Mouse (Mus musculus) megakaryocyte-erythroid progenitor cell, adult 5-6 weeks (primary cell): ENCODE data around the gene Anxa6. TPM values are rescaled to one million over a fixed set of nuclear protein-coding genes. Genes with fewer than 3 reads are reported as not detected.

Source experiments
- ATAC-seq: replicated peaks from 2 replicates; pipeline ENCODE4 v1.8.0; 2016; ENCODE audit warnings: mild to moderate bottlenecking, inconsistent platforms; ENCODE audit not compliant: severe bottlenecking, poor library complexity, low FRiP score, low TSS enrichment
- total RNA-seq, 2 experiments: library from RNA; stranded (forward) in 1 of 2; stranded (reverse) in 1 of 2; fragments of 200-1000, 215-1000 nt in 1 of 2; fragments of >200 nt in 1 of 2; fragmentation: Nextera tagmentation in 1 of 2; gene quantifications; 2 replicates each; pipeline ENCODE4 v1.2.3; 2014 to 2017

Anxa6 gene
- total RNA-seq, 2 experiments from 2014 or later = 18.3 to 26.7 TPM

GRCm38 (mm10) chr11:55032286-55032685 lies 959 bp downstream of the Anxa6 start:
- no peak for ATAC-seq

DNA sequence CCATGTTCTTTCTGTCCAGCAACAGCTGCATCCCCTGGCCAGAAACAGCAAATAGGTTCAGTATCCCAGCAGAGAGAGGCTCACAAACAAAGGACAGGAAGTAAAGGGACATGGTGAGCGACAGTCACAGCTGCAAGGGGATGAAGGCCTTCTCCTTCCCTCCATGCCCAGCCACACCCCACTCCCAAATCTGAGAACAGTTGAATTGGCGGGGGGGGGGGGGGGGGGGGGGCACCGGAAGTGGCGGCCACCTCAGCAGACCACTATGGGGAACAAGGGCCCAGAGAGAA lies 1.3 kb downstream of the Anxa6 start:
- ATAC-seq = no peak

DNA sequence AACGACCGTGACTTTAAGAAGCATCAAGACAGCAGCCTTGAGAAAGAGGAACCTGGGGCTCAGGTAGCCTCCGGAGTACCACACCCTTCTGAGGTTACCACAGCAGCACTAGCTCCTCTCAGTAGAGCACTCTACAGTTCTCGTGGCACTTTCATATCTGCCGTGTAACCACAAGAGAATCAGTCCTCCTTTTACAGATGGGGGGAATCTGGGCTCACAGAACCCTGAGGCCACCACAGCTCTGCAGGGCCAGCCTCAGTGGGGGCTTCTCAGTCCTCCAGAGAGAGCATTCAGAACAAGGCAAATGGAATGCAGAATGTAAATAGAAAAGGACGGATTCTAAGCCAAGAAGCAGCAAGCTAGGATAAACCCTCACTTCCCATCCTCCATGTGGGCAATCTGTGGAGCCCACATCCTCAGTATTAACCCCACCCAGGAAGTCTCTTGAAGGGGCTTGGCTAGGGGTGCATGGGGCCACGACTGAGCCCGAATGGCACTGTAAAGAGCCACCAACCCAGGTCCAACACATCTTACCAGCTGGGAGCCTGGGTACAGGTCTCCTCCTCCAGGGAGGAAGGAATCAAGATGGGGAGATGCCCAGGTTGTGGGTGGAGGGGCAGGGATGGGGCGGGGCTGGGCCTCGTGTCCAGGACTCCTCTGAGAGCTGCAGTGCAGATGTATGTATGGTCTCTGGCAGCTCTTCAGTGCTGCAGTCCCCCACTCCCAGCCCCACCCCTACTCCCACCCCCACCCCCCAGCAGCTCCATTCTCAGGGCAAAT lies 1.8 kb downstream of the Anxa6 start:
- no peak for ATAC-seq

- ATAC-seq = no peak
Observed at GRCm38 (mm10) chr11:55028509-55028908, 4.7 kb downstream of the Anxa6 start.

DNA sequence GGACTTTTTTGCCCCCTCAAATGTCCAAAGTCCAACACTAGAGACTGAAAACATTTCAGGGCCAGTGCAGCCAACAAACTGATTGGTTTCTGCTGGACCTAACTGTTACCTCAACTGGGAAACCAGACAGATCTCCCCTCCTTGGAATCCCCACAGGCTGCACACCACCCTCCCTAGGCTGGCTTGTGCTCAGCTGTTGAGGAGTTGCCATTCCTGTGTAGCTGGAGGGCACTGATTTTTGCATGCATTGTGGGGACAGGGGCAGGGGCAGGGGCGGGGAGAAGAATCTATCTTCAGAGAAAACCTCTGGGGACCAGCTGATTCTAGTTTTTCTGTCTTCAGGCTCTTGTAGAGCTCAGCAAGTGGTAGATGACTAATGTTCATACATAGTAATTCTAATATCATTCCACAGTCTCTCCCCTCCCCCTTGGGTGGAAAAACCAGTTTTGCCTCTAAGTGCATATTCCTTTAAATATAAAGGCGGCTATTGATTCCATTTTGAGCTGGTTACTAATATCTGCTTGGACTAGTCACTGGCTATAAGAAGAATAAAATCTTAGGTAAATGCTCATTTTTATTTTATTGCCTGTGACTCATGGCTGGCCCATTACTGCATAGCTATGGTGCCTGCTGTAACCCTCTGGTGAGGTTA lies 5.9 kb downstream of the Anxa6 start:
- ATAC-seq = no peak

DNA sequence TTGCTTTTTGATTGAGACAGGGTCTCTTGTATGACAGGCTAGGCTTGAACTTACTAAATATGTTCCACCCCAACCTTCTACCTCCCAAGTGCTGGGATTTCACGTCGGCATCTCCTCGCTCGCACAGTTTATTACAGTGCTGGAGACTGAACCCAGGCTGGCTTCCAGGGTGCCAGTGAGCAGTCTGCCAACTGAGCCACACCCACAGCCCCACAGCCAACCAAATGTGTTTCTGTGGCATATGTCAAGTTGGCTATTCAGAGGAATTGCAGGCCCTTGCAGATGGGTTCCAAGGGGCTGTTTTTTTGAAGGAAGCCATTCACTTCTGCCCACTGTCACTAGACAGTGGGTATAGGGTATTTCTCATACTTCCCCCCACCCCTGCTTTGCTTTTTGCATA lies 7.3 kb downstream of the Anxa6 start:
- 0 out of 2 replicates have a peak, but pooled peaks have one; percentile 27 for ATAC-seq

- no peak for ATAC-seq
Observed at GRCm38 (mm10) chr11:55023583-55023982, 9.7 kb downstream of the Anxa6 start.

GRCm38 (mm10) chr11:55023049-55023564 lies 10.1 kb downstream of the Anxa6 start:
- ATAC-seq = peak; percentile 90

GRCm38 (mm10) chr11:55022508-55022907 lies 10.7 kb downstream of the Anxa6 start:
- ATAC-seq = no peak

DNA sequence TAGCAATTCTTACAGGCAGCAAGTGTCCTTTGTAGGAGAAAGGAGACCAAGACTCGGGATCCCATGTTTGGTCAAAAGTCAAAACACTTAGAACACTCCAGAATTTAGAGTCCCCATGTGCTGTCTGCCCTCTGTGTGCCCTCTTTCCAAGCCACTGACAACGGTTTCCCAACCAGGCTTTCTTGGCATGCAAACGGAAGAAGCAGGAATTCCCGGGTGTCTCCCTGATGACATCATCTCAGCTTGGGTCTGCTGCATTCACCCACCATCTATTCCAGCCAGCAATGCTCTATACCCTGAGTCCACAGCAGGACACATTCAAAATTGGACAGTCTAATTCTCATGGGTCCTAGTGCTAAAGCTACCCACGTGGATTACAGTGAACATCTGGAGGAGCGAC lies 11.4 kb downstream of the Anxa6 start:
- ATAC-seq = no peak

GRCm38 (mm10) chr11:55021458-55021857 lies 11.8 kb downstream of the Anxa6 start:
- no peak for ATAC-seq

DNA sequence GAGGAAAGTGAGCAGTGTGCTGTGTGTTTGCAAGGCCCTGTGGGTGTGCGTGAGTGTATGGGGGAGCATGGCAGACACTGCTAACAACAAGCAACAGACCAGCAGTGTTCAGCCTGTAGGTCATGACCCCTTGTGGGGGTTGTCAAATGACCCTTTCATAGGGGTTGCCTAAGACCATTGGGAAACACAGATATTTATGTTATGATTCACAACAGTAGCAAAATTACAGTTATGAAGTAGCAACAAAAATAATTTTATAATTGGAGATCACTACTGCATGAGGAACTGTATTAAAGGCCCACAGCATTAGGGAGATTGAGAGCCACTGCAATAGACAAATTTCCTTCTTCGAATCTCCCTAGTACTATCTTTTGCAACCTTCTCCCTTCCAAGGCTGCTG lies 13.5 kb downstream of the Anxa6 start:
- no peak for ATAC-seq

DNA sequence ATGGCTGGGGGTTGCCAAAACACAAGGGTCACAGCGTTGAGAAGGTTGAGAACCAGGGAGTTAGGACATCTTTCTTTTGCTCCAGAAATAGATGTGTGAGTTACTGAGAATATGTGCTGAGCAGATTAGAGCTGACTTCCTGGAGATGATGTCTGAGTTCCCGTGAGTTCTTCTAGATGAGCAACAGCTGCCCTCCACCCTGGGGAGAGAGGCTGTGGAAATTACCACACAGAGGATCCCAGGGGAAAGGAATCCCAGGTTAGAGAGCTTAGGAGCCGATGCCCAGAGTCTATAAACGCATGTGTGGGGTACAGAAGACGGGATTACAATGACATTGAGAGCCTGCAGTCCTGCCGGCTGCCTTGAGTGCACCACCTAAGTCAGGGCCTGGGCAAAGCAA lies 15.2 kb downstream of the Anxa6 start:
- no peak for ATAC-seq

GRCm38 (mm10) chr11:55017201-55017600 lies 16.0 kb downstream of the Anxa6 start:
- no peak for ATAC-seq

GRCm38 (mm10) chr11:55016758-55017157 lies 16.5 kb downstream of the Anxa6 start:
- no peak for ATAC-seq

GRCm38 (mm10) chr11:55015831-55016241 lies 17.4 kb downstream of the Anxa6 start:
- 0 out of 2 replicates have a peak, but pooled peaks have one; percentile 15 for ATAC-seq

GRCm38 (mm10) chr11:55015264-55015663 lies 18.0 kb downstream of the Anxa6 start:
- ATAC-seq = no peak

DNA sequence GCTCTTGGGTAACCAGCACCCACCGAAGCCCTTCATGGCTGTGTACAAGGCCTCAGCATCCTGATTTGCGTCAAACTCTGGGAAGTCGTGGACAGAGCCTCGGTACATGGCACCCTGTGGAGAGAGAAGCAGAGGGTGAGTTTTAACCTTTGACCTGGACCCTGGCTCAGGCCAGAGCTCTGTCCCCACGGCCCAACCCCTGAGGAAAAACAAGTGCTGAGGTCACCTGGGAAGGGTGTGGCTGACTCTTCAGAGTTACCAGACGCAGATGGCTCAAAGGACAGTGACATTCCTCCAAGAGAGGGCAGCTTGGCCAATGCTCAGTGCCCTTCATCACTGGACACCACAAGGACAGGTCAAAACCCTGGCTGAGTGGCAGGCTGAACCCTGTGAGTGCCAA lies 19.4 kb downstream of the Anxa6 start:
- ATAC-seq = no peak

DNA sequence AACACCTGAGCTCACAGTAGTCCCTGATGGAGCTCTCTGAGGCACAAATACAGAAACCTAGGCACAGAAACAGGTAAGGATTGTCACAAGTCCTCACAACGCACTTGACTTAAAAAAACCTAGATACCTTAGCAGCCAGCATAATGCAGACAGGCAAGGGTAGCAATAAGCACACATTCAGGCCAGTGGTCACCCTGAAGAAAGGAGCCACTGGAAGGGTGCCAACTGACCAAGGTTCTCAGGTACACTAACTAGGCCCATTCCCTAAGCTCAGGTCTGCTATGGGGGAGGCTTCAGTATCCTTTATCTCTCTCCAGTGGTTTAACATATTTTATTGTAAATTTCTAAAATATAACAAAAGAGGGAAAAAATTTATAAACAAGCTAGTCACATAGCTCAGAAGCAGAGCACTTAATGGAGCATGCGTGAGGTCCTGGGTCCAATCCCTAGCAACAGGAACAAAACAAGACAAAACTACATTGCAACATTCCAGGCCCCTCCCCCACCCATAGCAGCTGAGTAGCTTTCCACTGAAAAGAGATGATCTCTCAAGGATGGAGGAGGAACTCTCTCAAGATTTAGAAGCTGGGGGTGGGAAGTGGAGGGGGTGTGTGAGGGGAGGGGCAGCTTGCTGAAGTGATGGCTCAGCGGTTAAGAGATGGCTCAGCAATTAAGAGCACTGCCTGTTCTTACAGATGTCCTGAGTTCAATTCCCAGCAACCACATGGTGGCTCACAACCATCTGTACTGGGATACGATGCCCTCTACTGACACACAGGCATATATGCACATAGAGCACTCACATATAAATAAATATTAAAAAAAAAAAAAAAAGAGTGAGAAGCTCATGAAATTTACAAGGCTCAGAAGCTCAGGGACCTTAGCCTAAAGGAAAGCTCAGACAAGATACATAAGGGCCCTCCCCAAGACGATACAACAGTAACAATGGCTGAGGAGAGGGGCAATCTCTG lies 20.4 kb downstream of the Anxa6 start:
- ATAC-seq = no peak

DNA sequence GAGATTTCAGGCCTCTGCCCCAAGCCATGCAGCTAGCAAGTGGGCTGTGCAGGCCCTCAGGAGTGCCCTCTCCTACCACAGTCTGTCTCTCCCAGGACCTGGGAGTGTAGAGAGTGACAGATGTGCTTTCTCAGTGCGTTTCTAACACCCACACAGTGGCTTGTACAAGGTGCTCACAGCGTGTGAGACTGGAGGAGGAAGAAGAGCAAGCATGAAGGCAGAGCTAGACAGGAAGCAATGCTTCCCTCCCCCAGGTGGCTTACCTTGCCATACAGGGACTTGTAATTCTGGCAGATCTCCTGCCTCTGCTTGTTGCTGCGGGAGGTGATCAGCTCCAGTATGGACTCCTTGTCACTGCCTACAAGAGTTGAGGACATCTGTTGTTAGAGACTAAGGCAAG lies 21.8 kb downstream of the Anxa6 start:
- ATAC-seq = no peak
